Mouse (Mus musculus) stomach, embryonic 14.5 days (tissue): ENCODE measurements at regions not wholly inside any gene's neighbourhood (a gene's known extent, or its start where the extent isn't known, plus 50 kb on each side); places are given as distances from the start of the nearest gene placed in this dataset.

Experiments
- ATAC-seq: fragments of 200-750 bp; cut with Nextera tagmentation; 2 replicates; pipeline ENCODE4 v1.8.0; 2017; ENCODE audit warnings: low read depth, moderate TSS enrichment; ENCODE audit not compliant: insufficient number of reproducible peaks, insufficient read depth, low FRiP score
- H3K27ac ChIP-seq: fragments of 300-500 bp; sonication (generic); 2 replicates; pipeline ENCODE4 v1.5.1; 2014; ENCODE audit warnings: mild to moderate bottlenecking, low read length, moderate library complexity, mixed read lengths
- H3K27me3 ChIP-seq: fragments of 300-500 bp; sonication (generic); 2 replicates; pipeline ENCODE4 v1.6.1; 2014; ENCODE audit warnings: low read length, control low read depth, mixed read lengths; ENCODE audit not compliant: control insufficient read depth, insufficient read depth
- H3K36me3 ChIP-seq: fragments of 300-500 bp; sonication (generic); 2 replicates; pipeline ENCODE4 v1.6.1; 2014; ENCODE audit warnings: mild to moderate bottlenecking, control low read depth, low read length, moderate library complexity, mixed read lengths; ENCODE audit not compliant: control insufficient read depth, insufficient read depth
- H3K4me1 ChIP-seq: fragments of 300-500 bp; sonication (generic); 2 replicates; pipeline ENCODE4 v1.6.1; 2014; ENCODE audit warnings: low read length, control low read depth, mixed read lengths; ENCODE audit not compliant: control insufficient read depth, insufficient read depth
- H3K4me2 ChIP-seq: fragments of 300-500 bp; sonication (generic); replicated peaks from 2 replicates; pipeline ENCODE4 v1.6.1; 2014; ENCODE audit warnings: low read depth, low read length, control low read depth
- H3K4me3 ChIP-seq: fragments of 300-500 bp; sonication (generic); 2 replicates; pipeline ENCODE4 v1.5.1; 2014; ENCODE audit warnings: low read depth, low read length, control low read depth
- H3K9ac ChIP-seq: fragments of 300-500 bp; sonication (generic); replicated peaks from 2 replicates; pipeline ENCODE4 v1.6.1; 2014; ENCODE audit warnings: low read depth, mild to moderate bottlenecking, control low read depth, low read length, moderate library complexity, mixed read lengths
- H3K9me3 ChIP-seq: fragments of 300-500 bp; sonication (generic); 2 replicates; pipeline ENCODE4 v1.6.1; 2016; ENCODE audit warnings: low read depth, low read length, control low read depth; ENCODE audit not compliant: control insufficient read depth
- WGBS: fragments of 180-500 bp; shearing (Covaris S2); extraction: QIAGEN DNeasy Blood & Tissue Kit; methylation state at CpG from one replicate; pipeline ENCODE4 v1.1.7; 2014; 5-methylcytosine and 5-hydroxymethylcytosine counted together

- Histone ChIP-seq H3K9ac (no peak overlapping the region), H3K4me3 (no peak overlapping the region), H3K36me3 (no peaks in the 10 kb centered on the region), H3K27ac (no peak overlapping the region), H3K9me3 (no peaks in the 10 kb centered on the region), H3K4me1 (peaks cover 9% of the 10 kb centered on the region), H3K27me3 (no peaks in the 10 kb centered on the region), H3K4me2 (no peak overlapping the region)
- WGBS: 82% methylated on average over 5 of the region's 5 CpGs
- ATAC-seq: no peak
Measured at GRCm38 (mm10) chr4:55710476-55710875, 178.2 kb upstream of the Klf4 start.

DNA sequence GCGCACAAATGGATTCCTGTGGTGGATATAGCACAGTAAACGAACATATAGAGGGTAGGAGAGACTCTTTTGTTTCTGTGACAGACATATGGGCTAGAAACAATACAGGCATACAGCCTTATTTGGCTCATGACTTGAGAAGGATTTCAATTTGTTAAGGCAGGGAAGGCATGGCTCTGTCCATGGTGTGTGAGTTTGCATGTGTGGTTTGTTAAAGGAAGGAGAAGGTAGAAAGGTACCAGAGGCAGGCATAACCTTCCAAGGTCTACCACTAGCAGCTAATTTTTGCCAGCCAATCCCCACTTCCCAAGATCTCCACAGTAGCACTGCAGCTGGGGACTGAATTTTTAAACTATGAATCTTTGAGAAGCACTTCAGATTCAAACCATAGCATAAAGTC is 176.5 kb upstream of the Klf4 start:
- Histone ChIP-seq H3K4me3 (no peak overlapping the region), H3K9me3 (no peaks in the 10 kb centered on the region), H3K4me1 (peaks cover 9% of the 10 kb centered on the region), H3K27me3 (no peaks in the 10 kb centered on the region), H3K36me3 (no peaks in the 10 kb centered on the region), H3K9ac (no peak overlapping the region), H3K4me2 (no peak overlapping the region), H3K27ac (no peak overlapping the region)
- WGBS: 76% methylated on average over 2 of the region's 2 CpGs
- ATAC-seq: no peak

- 81% methylated on average over 10 of the region's 10 CpGs for WGBS
- ATAC-seq: no peak
- no peak overlapping the region for H3K9ac ChIP-seq
Measured at GRCm38 (mm10) chr4:55707916-55708315, 175.7 kb upstream of the Klf4 start.

GRCm38 (mm10) chr4:55704921-55705320 is 172.7 kb upstream of the Klf4 start:
- WGBS: 52% methylated on average over 4 of the region's 4 CpGs
- ATAC-seq: no peak

More at GRCm38 (mm10) chr4:55707916-55708315, 175.7 kb upstream of the Klf4 start:
- no peak overlapping the region for H3K27ac ChIP-seq
- no peaks in the 10 kb centered on the region for H3K9me3 ChIP-seq
- peaks cover 9% of the 10 kb centered on the region for H3K4me1 ChIP-seq
- no peaks in the 10 kb centered on the region for H3K27me3 ChIP-seq
- no peak overlapping the region for H3K4me3 ChIP-seq
- H3K36me3 ChIP-seq: no peaks in the 10 kb centered on the region
- no peak overlapping the region for H3K4me2 ChIP-seq

DNA sequence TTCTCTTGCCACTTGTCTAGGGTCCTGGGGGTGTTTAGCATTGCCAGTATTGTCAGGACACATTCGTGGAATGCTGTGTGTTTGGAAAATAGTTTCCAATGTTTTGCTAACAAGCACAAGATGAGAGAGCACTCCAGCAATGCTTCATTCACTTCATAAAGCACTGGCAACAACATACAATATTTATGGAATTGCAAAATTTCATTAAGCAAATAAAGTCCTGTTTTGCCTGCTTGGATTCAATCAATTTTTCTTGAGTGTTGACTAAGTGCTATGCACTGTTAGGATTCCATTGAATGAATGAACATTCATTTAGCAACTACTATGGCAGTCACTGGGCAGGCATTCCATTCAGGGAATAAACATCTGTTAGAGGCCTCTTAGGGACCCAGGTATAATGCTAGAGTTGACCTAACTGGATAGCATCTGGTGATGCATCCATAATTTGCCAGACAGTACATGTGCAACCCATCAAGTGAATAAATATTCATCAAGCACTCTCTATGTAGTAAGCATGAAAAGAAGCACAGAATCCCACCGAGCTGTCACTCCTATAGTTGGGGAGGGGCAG is 171.2 kb upstream of the Klf4 start:
- Histone ChIP-seq H3K4me1 (0 out of 2 replicates have a peak, but pooled peaks cover 5% of the 10 kb centered on the region), H3K27me3 (no peaks in the 10 kb centered on the region), H3K9me3 (no peaks in the 10 kb centered on the region), H3K4me2 (no peak overlapping the region), H3K36me3 (no peaks in the 10 kb centered on the region), H3K27ac (no peak overlapping the region), H3K9ac (no peak overlapping the region), H3K4me3 (no peak overlapping the region)
- no peak for ATAC-seq
- 75% methylated on average over 2 of the region's 2 CpGs for WGBS

More at GRCm38 (mm10) chr4:55704921-55705320, 172.7 kb upstream of the Klf4 start:
- Histone ChIP-seq H3K27ac (no peak overlapping the region), H3K9me3 (no peaks in the 10 kb centered on the region), H3K36me3 (no peaks in the 10 kb centered on the region), H3K27me3 (no peaks in the 10 kb centered on the region), H3K4me3 (no peak overlapping the region), H3K9ac (no peak overlapping the region), H3K4me2 (no peak overlapping the region), H3K4me1 (0 out of 2 replicates have a peak, but pooled peaks cover 3% of the 10 kb centered on the region)

GRCm38 (mm10) chr4:55701334-55701733 is 169.1 kb upstream of the Klf4 start:
- no peak overlapping the region for H3K4me3 ChIP-seq
- H3K9ac ChIP-seq: no peak overlapping the region
- no peaks in the 10 kb centered on the region for H3K36me3 ChIP-seq
- WGBS: 82% methylated on average over 2 of the region's 2 CpGs
- no peaks in the 10 kb centered on the region for H3K27me3 ChIP-seq
- no peak overlapping the region for H3K27ac ChIP-seq
- no peak overlapping the region for H3K4me2 ChIP-seq
- no peaks in the 10 kb centered on the region for H3K9me3 ChIP-seq
- H3K4me1 ChIP-seq: 0 out of 2 replicates have a peak, but pooled peaks cover 9% of the 10 kb centered on the region
- no peak for ATAC-seq

GRCm38 (mm10) chr4:55699917-55700316 is 167.7 kb upstream of the Klf4 start:
- Histone ChIP-seq H3K4me3 (no peak overlapping the region), H3K4me1 (0 out of 2 replicates have a peak, but pooled peaks cover 9% of the 10 kb centered on the region), H3K9me3 (no peaks in the 10 kb centered on the region), H3K9ac (no peak overlapping the region), H3K36me3 (no peaks in the 10 kb centered on the region), H3K27me3 (no peaks in the 10 kb centered on the region), H3K4me2 (no peak overlapping the region), H3K27ac (no peak overlapping the region)
- ATAC-seq: no peak
- 52% methylated on average over 8 of the region's 8 CpGs for WGBS

DNA sequence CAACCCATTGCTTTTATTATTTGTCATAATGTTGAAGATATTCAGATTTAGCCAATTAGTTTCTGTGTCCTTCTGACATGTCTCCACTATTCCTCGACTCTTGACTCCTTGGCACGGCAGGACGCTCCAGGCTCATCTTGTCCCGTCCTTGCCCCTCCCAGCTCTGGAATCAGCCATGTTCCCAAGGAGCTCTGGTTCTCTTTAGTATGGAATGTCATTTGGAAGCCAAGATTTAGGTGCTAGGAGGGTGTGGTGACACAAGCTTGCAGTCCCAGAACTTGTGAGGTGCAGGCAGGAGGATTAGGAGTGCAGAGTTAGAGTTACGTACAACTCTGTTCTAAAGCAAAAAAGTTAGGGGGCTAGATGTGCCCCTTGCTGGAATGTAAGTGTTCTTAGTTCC is 166.9 kb upstream of the Klf4 start:
- 0 out of 2 replicates have a peak, but pooled peaks cover 9% of the 10 kb centered on the region for H3K4me1 ChIP-seq
- H3K36me3 ChIP-seq: no peaks in the 10 kb centered on the region
- 76% methylated on average over 5 of the region's 5 CpGs for WGBS
- ATAC-seq: no peak
- H3K4me2 ChIP-seq: no peak overlapping the region
- no peaks in the 10 kb centered on the region for H3K9me3 ChIP-seq
- H3K27ac ChIP-seq: no peak overlapping the region
- H3K9ac ChIP-seq: no peak overlapping the region
- no peak overlapping the region for H3K4me3 ChIP-seq
- H3K27me3 ChIP-seq: no peaks in the 10 kb centered on the region

- WGBS: 60% methylated on average over 12 of the region's 12 CpGs
- no peaks in the 10 kb centered on the region for H3K9me3 ChIP-seq
Measured at GRCm38 (mm10) chr4:55697108-55697507, 164.8 kb upstream of the Klf4 start.

More at GRCm38 (mm10) chr4:55697108-55697507, 164.8 kb upstream of the Klf4 start:
- Histone ChIP-seq H3K9ac (no peak overlapping the region), H3K36me3 (no peaks in the 10 kb centered on the region), H3K4me1 (0 out of 2 replicates have a peak, but pooled peaks cover 9% of the 10 kb centered on the region), H3K27me3 (no peaks in the 10 kb centered on the region), H3K27ac (no peak overlapping the region), H3K4me3 (no peak overlapping the region), H3K4me2 (no peak overlapping the region)
- no peak for ATAC-seq
